Mouse (Mus musculus) splenic B cell, adult 2 months (primary cell): ENCODE measurements at regions not wholly inside any gene's neighbourhood (a gene's known extent, or its start where the extent isn't known, plus 50 kb on each side); places are given as distances from the start of the nearest gene placed in this dataset.

Source experiments
- DNase-seq: peaks from one replicate; pipeline ENCODE4 v3.0.0-alpha.2; 2011; ENCODE audit warnings: low read depth, low spot score
- H3K27me3 ChIP-seq: 2 replicates; pipeline ENCODE4 v1.6.1; 2012; ENCODE audit warnings: mild to moderate bottlenecking, low read length, moderate library complexity, mixed read lengths; ENCODE audit not compliant: control insufficient read depth, poor library complexity, insufficient read depth, severe bottlenecking
- H3K36me3 ChIP-seq: 2 replicates; pipeline ENCODE4 v1.6.1; 2012; ENCODE audit warnings: mild to moderate bottlenecking, low read length, moderate library complexity, mixed read lengths; ENCODE audit not compliant: control insufficient read depth, poor library complexity, insufficient read depth, severe bottlenecking

- H3K36me3 ChIP-seq, result no peaks in the 10 kb centered on the region
- H3K27me3 ChIP-seq, result no peaks in the 10 kb centered on the region
- no peak for DNase-seq
Measured at GRCm38 (mm10) chr6:98872334-98872733, 529.8 kb upstream of the Gm765 start.

GRCm38 (mm10) chr6:98869772-98870171, 527.2 kb upstream of the Gm765 start:
- Histone ChIP-seq H3K27me3 (no peaks in the 10 kb centered on the region), H3K36me3 (no peaks in the 10 kb centered on the region)
- no peak for DNase-seq

- Histone ChIP-seq H3K27me3 (no peaks in the 10 kb centered on the region), H3K36me3 (no peaks in the 10 kb centered on the region)
- no peak for DNase-seq
Measured at GRCm38 (mm10) chr6:98864306-98864705, 521.8 kb upstream of the Gm765 start.

GRCm38 (mm10) chr6:98855958-98856357, 513.4 kb upstream of the Gm765 start:
- no peak for DNase-seq
- Histone ChIP-seq H3K36me3 (no peaks in the 10 kb centered on the region), H3K27me3 (no peaks in the 10 kb centered on the region)

GRCm38 (mm10) chr6:98850906-98851305, 508.4 kb upstream of the Gm765 start:
- no peak for DNase-seq
- no peaks in the 10 kb centered on the region for H3K27me3 ChIP-seq
- no peaks in the 10 kb centered on the region for H3K36me3 ChIP-seq

- Histone ChIP-seq H3K36me3 (no peaks in the 10 kb centered on the region), H3K27me3 (no peaks in the 10 kb centered on the region)
- no peak for DNase-seq
Measured at GRCm38 (mm10) chr6:98848835-98849234, 506.3 kb upstream of the Gm765 start.

GRCm38 (mm10) chr6:98846001-98846695, 503.6 kb upstream of the Gm765 start:
- H3K36me3 ChIP-seq, result no peaks in the 10 kb centered on the region
- peak; percentile 54 for DNase-seq

GRCm38 (mm10) chr6:98843598-98843997, 501.0 kb upstream of the Gm765 start:
- no peaks in the 10 kb centered on the region for H3K36me3 ChIP-seq
- no peaks in the 10 kb centered on the region for H3K27me3 ChIP-seq
- no peak for DNase-seq

More at GRCm38 (mm10) chr6:98846001-98846695, 503.6 kb upstream of the Gm765 start:
- no peaks in the 10 kb centered on the region for H3K27me3 ChIP-seq

- no peaks in the 10 kb centered on the region for H3K27me3 ChIP-seq
- H3K36me3 ChIP-seq, result no peaks in the 10 kb centered on the region
- DNase-seq, result peak; percentile 40
Measured at GRCm38 (mm10) chr6:98842924-98843323, 500.4 kb upstream of the Gm765 start.

- no peaks in the 10 kb centered on the region for H3K36me3 ChIP-seq
- peak; percentile 20 for DNase-seq
- no peaks in the 10 kb centered on the region for H3K27me3 ChIP-seq
Measured at GRCm38 (mm10) chr6:98833922-98834321, 491.4 kb upstream of the Gm765 start.

- DNase-seq, result no peak
- H3K36me3 ChIP-seq, result no peaks in the 10 kb centered on the region
- no peaks in the 10 kb centered on the region for H3K27me3 ChIP-seq
Measured at GRCm38 (mm10) chr6:98830191-98830590, 487.6 kb upstream of the Gm765 start.

GRCm38 (mm10) chr6:98808046-98808445, 465.5 kb upstream of the Gm765 start:
- Histone ChIP-seq H3K27me3 (no peaks in the 10 kb centered on the region), H3K36me3 (no peaks in the 10 kb centered on the region)
- no peak for DNase-seq

- no peak for DNase-seq
- Histone ChIP-seq H3K36me3 (no peaks in the 10 kb centered on the region), H3K27me3 (no peaks in the 10 kb centered on the region)
Measured at GRCm38 (mm10) chr6:98803384-98803949, 460.9 kb upstream of the Gm765 start.

- no peak for DNase-seq
- no peaks in the 10 kb centered on the region for H3K36me3 ChIP-seq
- H3K27me3 ChIP-seq, result no peaks in the 10 kb centered on the region; the same call in 1 of the 2 replicates
Measured at GRCm38 (mm10) chr6:98801061-98801460, 458.5 kb upstream of the Gm765 start.

- DNase-seq, result no peak
- H3K27me3 ChIP-seq, result no peaks in the 10 kb centered on the region; the same call in 1 of the 2 replicates
- no peaks in the 10 kb centered on the region for H3K36me3 ChIP-seq
Measured at GRCm38 (mm10) chr6:98800040-98800439, 457.5 kb upstream of the Gm765 start.
